Mouse (Mus musculus): ENCODE results near the gene Fanci. TPM values are rescaled to one million over a fixed set of nuclear protein-coding genes. Genes with fewer than 3 reads are reported as not detected.

Gene Fanci
- total RNA-seq, 2 experiments from 2014 or later, result 0.71 to 1.6 TPM

DNA sequence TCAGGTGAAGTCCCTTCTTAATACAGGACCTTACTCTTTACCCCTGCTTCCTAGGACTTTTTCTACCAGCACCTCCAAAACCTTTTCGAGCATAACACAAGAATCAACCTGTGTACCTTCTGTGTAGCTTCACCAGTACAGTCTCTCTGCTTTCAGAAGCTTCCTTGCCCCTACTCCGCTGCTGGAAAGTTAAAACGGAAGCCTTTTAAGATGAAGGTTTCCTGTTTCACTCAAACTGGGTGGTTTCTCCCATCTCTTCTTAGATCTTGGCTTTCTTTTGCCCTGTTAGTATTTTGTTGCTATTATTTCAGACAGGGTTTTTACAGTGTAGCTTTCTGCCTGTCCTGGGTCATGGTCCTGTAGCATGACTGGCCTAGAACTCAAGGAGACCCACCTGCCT lies 55.8 kb downstream of the Fanci start:
- DNase-seq (ENCODE audit: low spot score in 2 of 2), result no peak

DNA sequence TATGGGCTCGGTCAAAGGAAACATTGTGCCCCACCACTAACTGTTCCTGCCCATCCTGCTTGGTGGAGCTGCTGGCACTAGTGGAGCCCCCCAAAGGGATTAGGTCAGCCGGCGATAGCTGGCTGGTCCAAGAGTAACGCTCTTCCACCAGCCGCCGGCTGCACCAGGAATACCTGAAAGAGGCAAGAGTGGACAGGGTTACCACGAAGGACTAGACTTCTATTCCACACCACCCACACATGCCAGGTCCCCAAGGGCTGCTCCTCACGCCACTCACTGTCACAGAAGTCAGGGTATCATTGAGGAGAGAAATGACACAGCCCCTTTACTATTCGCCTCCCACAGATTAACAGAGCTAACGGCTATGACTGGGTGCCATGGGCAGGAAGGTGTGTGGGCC lies 70.0 kb downstream of the Fanci start:
- DNase-seq (ENCODE audit: low spot score in 2 of 2), result no peak

GRCm38 (mm10) chr7:79463376-79464077 lies 71.8 kb downstream of the Fanci start:
- no peak for DNase-seq (ENCODE audit: low spot score in 2 of 2)

GRCm38 (mm10) chr7:79464776-79465420 lies 73.2 kb downstream of the Fanci start:
- no peak for DNase-seq (ENCODE audit: low spot score in 2 of 2)

DNA sequence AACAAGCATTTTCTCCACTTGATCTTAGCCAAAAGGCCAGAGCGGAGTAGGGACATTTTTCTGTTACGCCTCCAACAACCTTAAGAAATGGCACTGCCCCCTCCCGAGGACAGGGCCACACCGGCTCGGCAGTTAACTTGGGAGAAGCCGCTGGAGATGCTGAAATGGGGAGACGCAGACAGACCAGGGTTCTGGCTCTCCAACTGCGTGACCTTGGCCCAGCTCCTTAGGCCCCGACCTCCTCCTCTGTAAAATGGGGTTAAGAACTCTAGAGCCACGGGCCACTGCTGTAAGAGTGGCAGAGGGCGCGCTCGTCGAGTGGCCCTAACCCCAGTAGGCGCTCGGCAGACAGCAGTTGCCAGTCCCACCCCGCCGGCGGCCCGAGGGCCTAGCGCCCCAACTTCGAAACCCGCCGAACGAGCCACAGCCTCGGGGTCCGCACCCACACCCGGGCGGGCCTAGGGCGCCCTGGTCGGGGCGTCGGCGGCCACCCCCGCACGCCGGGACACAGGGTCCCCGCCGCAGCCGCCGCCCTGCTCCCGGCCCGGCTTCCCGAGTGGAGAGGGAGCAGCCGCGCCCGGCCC lies 73.8 kb downstream of the Fanci start:
- peak in 1 of 2 experiments; percentile 39 for DNase-seq (ENCODE audit: low spot score in 2 of 2)

DNA sequence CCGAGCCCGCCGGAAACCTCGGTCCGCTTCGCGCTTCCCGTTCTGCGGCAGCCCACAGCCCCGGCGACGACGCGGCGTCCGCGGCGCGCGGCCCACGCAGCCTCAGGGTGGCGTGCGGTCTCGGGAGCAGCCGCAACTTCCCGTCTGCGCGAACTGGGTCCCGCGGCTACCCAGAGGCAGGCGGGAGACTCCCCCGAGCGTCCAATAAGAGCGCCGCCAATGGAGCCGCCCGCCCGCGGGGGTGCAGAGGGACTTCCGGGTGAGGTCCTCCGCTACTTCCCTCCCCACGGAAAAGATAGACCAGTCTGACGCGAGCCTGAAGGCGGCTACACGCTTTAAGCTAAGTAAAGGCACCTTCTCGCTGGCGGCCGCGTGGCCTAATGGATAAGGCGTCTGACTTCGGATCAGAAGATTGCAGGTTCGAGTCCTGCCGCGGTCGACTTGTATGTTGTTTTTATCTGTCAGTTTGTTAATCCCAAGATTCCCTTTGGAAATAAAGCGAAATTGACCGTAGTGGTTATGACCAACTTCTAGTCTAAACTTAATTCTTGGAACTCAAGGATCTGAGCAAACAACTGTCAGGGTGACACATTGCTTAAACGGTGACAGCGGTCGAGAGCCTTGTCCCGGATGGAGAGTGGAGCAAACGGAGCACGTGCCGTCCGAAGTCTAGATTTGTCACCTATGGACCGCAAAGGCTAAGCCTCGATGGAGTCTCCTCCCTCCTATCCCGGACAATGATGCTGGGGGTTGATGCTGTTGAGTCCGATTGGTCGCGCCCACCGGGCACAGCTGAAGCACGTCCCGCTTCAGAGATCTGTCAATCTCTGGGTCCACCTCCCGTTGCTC lies 74.5 kb downstream of the Fanci start, which contains the start of gene Polg:
TSS of gene Polg (minus strand) at position 310 of the 849 bp plus-strand sequence.
- DNase-seq (ENCODE audit: low spot score in 2 of 2), result peak; percentile 100

DNA sequence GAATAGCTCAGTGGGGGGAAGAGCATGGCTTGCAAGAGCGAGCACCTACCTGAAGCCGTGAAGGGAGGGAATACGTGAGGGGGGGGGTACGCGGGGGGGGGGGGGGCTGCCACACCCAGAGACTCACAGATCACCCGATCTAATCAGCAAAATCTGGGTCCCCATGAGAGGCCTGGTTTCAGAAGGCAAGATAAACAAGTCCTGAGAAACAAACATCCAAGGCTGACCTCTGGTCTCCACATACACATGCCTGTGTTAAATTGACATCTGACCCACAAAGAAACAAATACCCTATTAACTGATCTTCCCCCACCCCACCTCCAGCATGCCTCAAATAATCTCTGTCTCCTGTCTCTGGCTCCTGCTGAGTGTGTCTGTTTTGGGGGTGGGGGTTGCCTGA lies 76.2 kb downstream of the Fanci start:
- no peak for DNase-seq (ENCODE audit: low spot score in 2 of 2)

DNA sequence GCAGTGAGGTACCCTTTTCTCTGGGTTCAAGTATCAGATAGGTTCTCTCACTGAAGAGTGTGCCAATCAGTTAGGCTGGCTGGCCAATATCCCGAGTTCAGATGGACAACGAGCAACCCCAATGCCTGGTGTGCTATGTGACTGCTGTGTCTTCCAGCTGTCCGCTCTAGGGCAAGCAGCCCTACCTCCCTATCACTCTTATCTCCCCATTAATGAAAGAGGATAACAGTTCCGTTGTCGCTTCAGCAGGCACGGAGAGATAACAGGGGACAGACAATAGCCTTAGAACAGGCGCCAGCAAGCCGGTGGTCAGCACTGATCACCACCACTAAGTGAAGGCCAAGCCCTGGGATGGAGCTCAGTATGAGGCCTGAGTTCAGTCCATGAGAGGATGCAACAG lies 77.3 kb downstream of the Fanci start:
- no peak for DNase-seq (ENCODE audit: low spot score in 2 of 2)

- no peak for DNase-seq (ENCODE audit: low spot score in 2 of 2)
Observed at GRCm38 (mm10) chr7:79469766-79470165, 78.0 kb downstream of the Fanci start.

DNA sequence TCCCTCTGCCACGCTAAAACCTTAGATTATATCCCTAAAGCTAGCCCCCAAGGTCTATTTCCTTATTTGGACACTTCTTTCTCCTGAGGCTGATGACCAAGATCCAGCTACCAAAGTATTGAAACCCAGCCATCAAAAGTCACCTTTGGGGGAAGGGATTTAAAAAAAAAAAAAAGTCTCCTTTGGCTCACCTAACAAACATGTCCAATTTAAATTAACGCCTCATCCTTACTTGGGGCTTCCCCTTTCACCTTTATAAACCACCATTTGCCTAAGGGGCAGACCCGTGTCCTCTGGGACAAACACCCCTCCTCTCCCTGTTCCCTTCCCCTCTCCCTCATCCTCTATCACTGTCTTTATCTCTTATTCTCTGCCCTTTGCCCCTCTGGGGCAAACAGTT lies 79.0 kb downstream of the Fanci start:
- no peak for DNase-seq (ENCODE audit: low spot score in 2 of 2)

DNA sequence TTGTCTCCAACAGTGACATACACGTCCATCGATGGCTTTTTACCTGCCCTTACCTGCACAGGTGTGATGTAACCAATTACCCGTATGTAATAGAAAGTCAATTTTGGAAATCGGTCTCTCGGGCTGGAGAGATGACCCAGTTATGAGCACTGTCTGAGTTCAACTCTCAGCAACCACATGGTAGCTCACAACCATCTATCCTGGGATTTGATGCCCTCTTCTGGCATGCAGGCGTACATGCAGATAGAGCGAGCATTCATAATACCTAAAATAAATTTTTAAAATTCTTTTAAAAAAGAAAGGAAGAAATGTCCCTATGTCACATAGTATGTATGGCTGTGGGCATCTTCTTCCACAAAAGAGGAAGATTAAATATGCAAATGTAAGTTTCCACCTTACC lies 79.7 kb downstream of the Fanci start:
- DNase-seq (ENCODE audit: low spot score in 2 of 2), result no peak

DNA sequence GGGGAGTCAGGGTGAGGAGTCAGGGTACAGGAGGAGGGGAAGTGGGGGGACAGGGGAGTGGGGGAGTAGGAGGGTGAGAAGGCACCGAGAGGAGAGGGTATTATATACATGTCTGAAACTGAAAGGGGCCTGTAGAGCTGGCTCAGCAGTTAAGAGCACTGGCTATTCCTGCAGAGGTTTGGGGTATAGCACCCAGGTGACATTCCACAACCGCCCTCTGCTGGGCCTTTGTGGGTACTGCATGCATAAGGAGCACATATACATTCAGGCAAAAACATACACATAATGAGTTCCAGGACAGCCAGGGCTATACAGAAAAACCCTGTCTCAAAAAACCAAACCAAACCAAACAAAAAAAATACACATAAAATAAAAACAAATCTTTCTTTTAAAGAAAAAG lies 81.1 kb downstream of the Fanci start:
- DNase-seq (ENCODE audit: low spot score in 2 of 2), result no peak

GRCm38 (mm10) chr7:79473496-79474194 lies 81.9 kb downstream of the Fanci start:
- no peak for DNase-seq (ENCODE audit: low spot score in 2 of 2)

GRCm38 (mm10) chr7:79474831-79475399 lies 83.2 kb downstream of the Fanci start:
- no peak for DNase-seq (ENCODE audit: low spot score in 2 of 2)

GRCm38 (mm10) chr7:79486528-79486927 lies 94.8 kb downstream of the Fanci start:
- DNase-seq (ENCODE audit: low spot score in 2 of 2), result peak in 1 of 2 experiments; percentile 55

GRCm38 (mm10) chr7:79493915-79494314 lies 102.2 kb downstream of the Fanci start:
- peak; percentile 79 to 80 for DNase-seq (ENCODE audit: low spot score in 2 of 2)

- peak; percentile 92 for DNase-seq (ENCODE audit: low spot score in 2 of 2)
Observed at GRCm38 (mm10) chr7:79495988-79496815, 104.5 kb downstream of the Fanci start.

DNA sequence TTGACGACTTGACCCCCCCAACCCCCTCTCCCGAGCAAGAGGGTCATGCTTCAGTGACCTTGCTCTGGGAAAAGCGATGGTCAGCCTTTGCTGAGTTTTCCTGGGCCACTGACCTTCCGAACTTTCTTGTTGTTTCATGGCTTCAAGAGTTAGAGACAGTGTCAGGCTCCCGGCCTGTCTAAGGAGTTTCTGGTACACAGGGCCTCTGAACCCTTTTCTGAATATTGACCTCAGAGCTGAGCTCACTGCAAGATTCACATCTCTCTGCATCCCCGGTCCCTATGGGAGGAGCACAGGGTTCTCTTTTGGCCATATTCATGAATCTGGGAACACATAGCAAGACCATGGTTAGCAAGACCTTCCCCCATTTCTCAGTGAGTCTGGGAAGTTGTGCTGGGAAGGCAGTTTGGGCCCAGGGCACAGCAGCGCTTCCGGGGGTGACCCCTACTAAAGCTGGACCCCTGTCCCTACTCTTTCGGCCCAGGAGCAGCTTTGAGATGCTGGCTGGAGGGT lies 105.1 kb downstream of the Fanci start:
- no peak for DNase-seq (ENCODE audit: low spot score in 2 of 2)

DNA sequence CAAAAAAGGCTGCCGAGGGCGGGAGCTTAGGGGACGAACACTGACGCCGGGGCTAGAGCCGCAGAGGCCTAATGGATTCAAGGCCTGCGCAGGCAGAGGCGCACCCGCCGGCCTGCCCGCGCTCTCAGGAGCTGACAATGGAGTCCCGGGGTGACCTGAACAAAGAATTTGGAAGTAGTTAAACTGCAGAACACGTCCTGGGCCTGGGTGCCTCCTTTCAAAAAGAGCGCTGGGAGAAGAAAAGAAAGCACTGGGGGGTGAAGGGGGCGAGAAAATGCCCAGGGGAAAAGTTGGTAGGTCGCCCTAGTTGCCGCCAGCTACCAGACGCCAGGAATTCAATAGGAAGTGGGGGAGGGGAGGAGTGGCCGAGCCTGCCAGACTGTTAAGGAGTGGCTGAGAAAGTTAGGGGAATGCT lies 106.0 kb downstream of the Fanci start:
- DNase-seq (ENCODE audit: low spot score in 2 of 2), result peak; percentile 44 to 75

Measured in layer of hippocampus, postnatal 14 days (tissue).